Mouse (Mus musculus): ENCODE results near the gene Smco4. TPM values are rescaled to one million over a fixed set of nuclear protein-coding genes. Genes with fewer than 3 reads are reported as not detected.

The Smco4 gene
- total and polyA plus RNA-seq, 2 experiments from 2014 or later: 1.3 to 6.0 TPM

- no peak for DNase-seq (ENCODE audit: low spot score)
- H3K9me3 ChIP-seq (replicated peaks; ENCODE audit: control insufficient read depth, low read length): no peaks in the 10 kb centered on the region
- 40% methylated on average over 8 of the region's 8 CpGs for WGBS
- peaks cover 35% of the 10 kb centered on the region for H3K4me1 ChIP-seq (ENCODE audit: control insufficient read depth, insufficient read depth)
- H3K36me3 ChIP-seq (replicated peaks; ENCODE audit: control insufficient read depth, insufficient read depth, low read length): no peaks in the 10 kb centered on the region
- no peak overlapping the region for H3K9ac ChIP-seq (replicated peaks; ENCODE audit: low read depth, low read length)
- ATAC-seq (ENCODE audit: insufficient read depth, low read depth): no peak
- H3K4me3 ChIP-seq (ENCODE audit: low read depth, low read length): no peak overlapping the region
- TF ChIP-seq EP300 (IDR thresholded peaks at IDR 0.05; ENCODE audit: low read depth) (no peak), CTCF (IDR thresholded peaks at IDR 0.05; ENCODE audit: low read depth) (no peak)
- 0 out of 2 replicates have a peak, but pooled peaks cover 5% of the 10 kb centered on the region for H3K27me3 ChIP-seq (ENCODE audit: control insufficient read depth, insufficient read depth, low read length)
- no peak overlapping the region for H3K27ac ChIP-seq (ENCODE audit: low read depth)
- H3K4me2 ChIP-seq (ENCODE audit: low read depth, low read length): no peak overlapping the region
These were observed 36.2 kb downstream of the Smco4 start for GRCm38 (mm10) chr9:15529275-15529964.

- Histone ChIP-seq H3K4me2 (ENCODE audit: low read depth, low read length) (no peak overlapping the region), H3K27ac (ENCODE audit: low read depth) (no peak overlapping the region), H3K9ac (replicated peaks; ENCODE audit: low read depth, low read length) (no peak overlapping the region), H3K4me3 (ENCODE audit: low read depth, low read length) (no peak overlapping the region), H3K9me3 (replicated peaks; ENCODE audit: control insufficient read depth, low read length) (no peaks in the 10 kb centered on the region), H3K4me1 (ENCODE audit: control insufficient read depth, insufficient read depth) (peaks cover 39% of the 10 kb centered on the region), H3K27me3 (ENCODE audit: control insufficient read depth, insufficient read depth, low read length) (0 out of 2 replicates have a peak, but pooled peaks cover 5% of the 10 kb centered on the region), H3K36me3 (replicated peaks; ENCODE audit: control insufficient read depth, insufficient read depth, low read length) (no peaks in the 10 kb centered on the region)
- TF ChIP-seq CTCF (IDR thresholded peaks at IDR 0.05; ENCODE audit: low read depth): no peak
- no peak for TF ChIP-seq EP300 (IDR thresholded peaks at IDR 0.05; ENCODE audit: low read depth)
- 78% methylated on average over 2 of the region's 2 CpGs for WGBS
- DNase-seq (ENCODE audit: low spot score) (no peak), ATAC-seq (ENCODE audit: insufficient read depth, low read depth) (no peak)
These were observed 36.7 kb downstream of the Smco4 start for GRCm38 (mm10) chr9:15529965-15530320.

GRCm38 (mm10) chr9:15531204-15531603 is 38.0 kb downstream of the Smco4 start:
- 89% methylated on average over 5 of the region's 5 CpGs for WGBS

GRCm38 (mm10) chr9:15533336-15534070 is 40.3 kb downstream of the Smco4 start:
- Histone ChIP-seq H3K27ac (ENCODE audit: low read depth) (no peak overlapping the region), H3K4me1 (ENCODE audit: control insufficient read depth, insufficient read depth) (peaks cover 33% of the 10 kb centered on the region), H3K27me3 (ENCODE audit: control insufficient read depth, insufficient read depth, low read length) (no peaks in the 10 kb centered on the region), H3K36me3 (replicated peaks; ENCODE audit: control insufficient read depth, insufficient read depth, low read length) (no peaks in the 10 kb centered on the region), H3K9me3 (replicated peaks; ENCODE audit: control insufficient read depth, low read length) (no peaks in the 10 kb centered on the region), H3K9ac (replicated peaks; ENCODE audit: low read depth, low read length) (no peak overlapping the region), H3K4me3 (ENCODE audit: low read depth, low read length) (no peak overlapping the region), H3K4me2 (ENCODE audit: low read depth, low read length) (no peak overlapping the region)
- TF ChIP-seq EP300 (IDR thresholded peaks at IDR 0.05; ENCODE audit: low read depth): no peak
- TF ChIP-seq CTCF (IDR thresholded peaks at IDR 0.05; ENCODE audit: low read depth): no peak
- no peak for ATAC-seq (ENCODE audit: insufficient read depth, low read depth)
- DNase-seq (ENCODE audit: low spot score): no peak
- 57% methylated on average over 11 of the region's 11 CpGs for WGBS

More at GRCm38 (mm10) chr9:15531204-15531603, 38.0 kb downstream of the Smco4 start:
- no peak overlapping the region for H3K27ac ChIP-seq (ENCODE audit: low read depth)
- TF ChIP-seq EP300 (IDR thresholded peaks at IDR 0.05; ENCODE audit: low read depth) (no peak), CTCF (IDR thresholded peaks at IDR 0.05; ENCODE audit: low read depth) (no peak)
- H3K4me1 ChIP-seq (ENCODE audit: control insufficient read depth, insufficient read depth): peaks cover 41% of the 10 kb centered on the region
- DNase-seq (ENCODE audit: low spot score): no peak
- H3K4me2 ChIP-seq (ENCODE audit: low read depth, low read length): no peak overlapping the region
- H3K4me3 ChIP-seq (ENCODE audit: low read depth, low read length): no peak overlapping the region
- no peaks in the 10 kb centered on the region for H3K9me3 ChIP-seq (replicated peaks; ENCODE audit: control insufficient read depth, low read length)
- no peaks in the 10 kb centered on the region for H3K36me3 ChIP-seq (replicated peaks; ENCODE audit: control insufficient read depth, insufficient read depth, low read length)
- no peak for ATAC-seq (ENCODE audit: insufficient read depth, low read depth)
- H3K9ac ChIP-seq (replicated peaks; ENCODE audit: low read depth, low read length): no peak overlapping the region
- H3K27me3 ChIP-seq (ENCODE audit: control insufficient read depth, insufficient read depth, low read length): 0 out of 2 replicates have a peak, but pooled peaks cover 1% of the 10 kb centered on the region

GRCm38 (mm10) chr9:15534110-15534509 is 40.9 kb downstream of the Smco4 start:
- DNase-seq (ENCODE audit: low spot score) (no peak), ATAC-seq (ENCODE audit: insufficient read depth, low read depth) (no peak)
- WGBS: 76% methylated on average over 2 of the region's 2 CpGs
- Histone ChIP-seq H3K36me3 (replicated peaks; ENCODE audit: control insufficient read depth, insufficient read depth, low read length) (no peaks in the 10 kb centered on the region), H3K4me2 (ENCODE audit: low read depth, low read length) (no peak overlapping the region), H3K27ac (ENCODE audit: low read depth) (no peak overlapping the region), H3K4me3 (ENCODE audit: low read depth, low read length) (no peak overlapping the region), H3K9me3 (replicated peaks; ENCODE audit: control insufficient read depth, low read length) (no peaks in the 10 kb centered on the region), H3K4me1 (ENCODE audit: control insufficient read depth, insufficient read depth) (peaks cover 27% of the 10 kb centered on the region), H3K9ac (replicated peaks; ENCODE audit: low read depth, low read length) (no peak overlapping the region), H3K27me3 (ENCODE audit: control insufficient read depth, insufficient read depth, low read length) (no peaks in the 10 kb centered on the region)
- TF ChIP-seq EP300 (IDR thresholded peaks at IDR 0.05; ENCODE audit: low read depth) (no peak), CTCF (IDR thresholded peaks at IDR 0.05; ENCODE audit: low read depth) (no peak)
